Mouse (Mus musculus) spleen, postnatal 0 days (tissue): ENCODE results near the gene Asap3. TPM values are rescaled to one million over a fixed set of nuclear protein-coding genes. Genes with fewer than 3 reads are reported as not detected.

Source experiments
- polyA plus RNA-seq: library from polyadenylated mRNA; unstranded; fragments of >200 nt; fragmentation: Nextera tagmentation; extraction: Ambion mirVana; gene quantifications from 2 replicates; pipeline ENCODE4 v1.2.1, GENCODE M21; 2015

Asap3 gene
- polyA plus RNA-seq = 0.73 and 1.0 TPM in 2 replicates

DNA sequence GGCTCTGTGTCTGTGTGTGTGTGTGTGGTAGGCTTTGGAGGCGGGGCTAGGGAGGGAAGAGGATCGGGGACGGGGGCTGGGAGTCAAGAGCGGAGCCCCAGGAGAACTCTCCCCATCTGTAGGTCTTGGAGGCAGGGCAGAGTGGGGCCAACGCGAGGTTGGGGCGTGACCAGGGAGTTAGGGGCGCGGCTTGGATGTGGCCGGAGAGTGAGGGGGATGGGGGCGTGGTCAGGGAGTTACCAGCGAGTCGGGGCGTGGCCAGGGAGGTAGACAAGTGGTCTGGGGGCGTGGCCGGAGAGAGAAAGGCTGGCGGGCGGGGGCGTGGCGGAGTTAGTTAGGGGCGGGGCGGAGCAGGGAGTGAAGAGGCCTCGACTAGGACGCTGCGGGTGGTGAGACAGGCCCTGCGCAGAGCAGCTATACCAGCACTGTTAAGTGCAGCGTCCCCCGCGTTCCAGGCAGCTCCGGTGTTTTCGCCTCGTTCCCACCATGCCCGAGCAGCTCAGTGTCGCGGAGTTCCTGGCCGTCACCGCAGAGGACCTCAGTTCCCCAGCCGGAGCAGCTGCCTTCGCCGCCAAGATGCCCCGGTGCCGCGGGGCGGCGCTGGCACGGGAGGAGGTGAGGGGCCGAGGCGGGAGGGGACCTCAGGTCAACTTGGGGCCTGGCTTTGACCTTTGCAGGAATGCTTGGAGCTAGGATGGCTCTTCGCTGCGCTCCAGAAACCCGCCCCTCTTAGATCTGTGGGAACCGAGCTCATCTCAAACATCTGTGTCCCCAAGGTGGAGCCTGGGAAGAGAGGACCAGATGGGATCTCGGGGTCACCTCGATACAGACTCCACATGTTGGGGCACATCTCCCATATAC is at the start of gene Asap3:
Gene Asap3 (plus strand): TSS at position 333 of the 861 bp plus-strand sequence.

DNA sequence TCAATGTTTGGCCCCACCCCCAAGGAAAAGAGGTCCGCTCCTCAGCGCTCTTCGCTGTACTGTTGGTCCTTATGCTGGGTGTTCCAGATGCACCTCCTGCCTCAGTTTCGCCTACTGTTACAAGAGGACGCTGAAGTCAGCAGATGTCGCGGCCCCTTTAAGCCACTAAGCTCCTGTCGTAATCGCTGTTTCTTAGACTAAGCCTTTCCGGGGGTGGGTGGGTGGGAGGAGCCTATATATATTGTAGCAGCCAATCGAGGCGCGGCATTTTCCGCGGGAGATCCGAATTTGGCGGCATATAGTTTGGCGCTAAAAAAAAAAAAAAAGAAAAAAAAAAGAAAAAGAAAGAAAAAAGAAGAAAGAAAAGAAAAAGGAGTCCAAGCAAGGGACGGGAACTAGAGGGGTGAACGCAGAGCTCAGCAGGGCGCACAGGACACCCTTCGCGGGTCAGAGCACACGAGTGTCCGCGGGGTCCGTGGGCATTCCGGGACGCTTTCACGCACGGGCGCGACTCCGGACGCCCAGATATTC is 34.1 kb upstream of the Asap3 start, which contains the start of gene E2f2:
Gene E2f2 (plus strand): TSS at position 384 of the 531 bp plus-strand sequence.

DNA sequence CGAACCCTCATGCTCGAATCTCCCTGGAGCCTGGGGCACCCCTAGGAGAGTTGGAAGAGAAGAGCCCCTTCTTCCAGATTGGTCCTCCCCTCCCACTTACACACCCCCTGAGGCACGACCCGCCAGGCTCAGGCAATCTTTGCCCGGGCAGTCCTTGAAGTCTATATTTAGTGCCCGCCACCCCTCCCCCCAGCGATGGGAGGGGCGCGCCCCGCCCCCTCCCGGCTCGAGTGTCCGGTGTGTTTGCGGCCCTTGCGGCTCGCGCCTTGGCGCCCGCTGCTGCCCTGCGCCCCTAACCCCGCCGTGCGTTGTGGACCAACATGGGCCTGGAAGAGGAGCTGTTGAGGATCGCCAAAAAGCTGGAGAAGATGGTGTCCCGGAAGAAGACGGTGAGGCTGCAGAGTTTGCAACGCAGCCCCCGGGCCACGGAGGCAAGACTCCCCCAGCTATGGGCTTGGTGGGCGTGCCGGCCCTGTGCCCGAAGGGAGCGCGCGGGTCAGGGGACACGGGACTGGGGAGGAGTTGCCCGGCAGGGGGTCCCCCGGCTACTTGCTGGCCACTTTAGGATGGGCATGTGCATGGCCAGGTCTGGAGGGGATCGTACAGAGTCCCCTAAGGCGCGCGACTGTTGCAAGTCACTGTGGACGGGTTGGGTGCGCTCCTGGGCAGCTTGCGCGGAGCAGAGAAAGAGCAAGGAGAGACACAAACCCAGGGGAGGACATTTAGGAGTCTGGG is 41.7 kb downstream of the Asap3 start, which contains the start of gene Tcea3:
Gene Tcea3 (plus strand): TSS at position 1 of the 735 bp plus-strand sequence.

DNA sequence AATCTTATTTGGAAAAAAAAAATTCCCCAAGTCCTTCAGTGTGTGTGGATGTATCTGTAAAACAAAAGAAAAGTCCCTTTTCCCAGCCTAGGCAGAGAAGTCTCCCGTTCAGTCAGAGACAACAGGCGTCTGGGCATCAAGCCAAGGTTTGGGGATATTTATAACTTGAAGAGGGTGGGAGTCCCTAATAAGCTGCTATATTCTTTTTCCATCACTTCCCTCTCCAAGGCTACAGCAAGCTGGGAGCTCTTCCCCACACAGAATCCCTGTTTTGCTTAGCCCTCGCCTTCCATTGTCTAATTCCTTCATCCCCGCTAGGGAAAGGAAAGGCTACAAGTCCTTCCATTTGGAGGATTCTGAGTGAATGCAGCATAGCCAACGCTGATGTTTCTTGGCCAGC is 78.3 kb downstream of the Asap3 start, which contains the start of gene Zfp46:
Gene Zfp46 (plus strand): TSS at position 229 of the 400 bp plus-strand sequence.

Other genes with a start within 250 kb of the Asap3 start
- gene Gale, start 242.6 kb upstream of the Asap3 start, polyA plus RNA-seq = 15.1 and 15.9 TPM in 2 replicates
- gene Lypla2, start 233.7 kb upstream of the Asap3 start, polyA plus RNA-seq = 68.9 and 77.7 TPM in 2 replicates
- gene Pithd1, start 219.1 kb upstream of the Asap3 start, polyA plus RNA-seq = 76.7 and 90.0 TPM in 2 replicates
- gene Eloa, start 184.6 kb upstream of the Asap3 start, polyA plus RNA-seq = 22.0 and 23.2 TPM in 2 replicates
- 401 and 421 TPM in 2 replicates for gene Rpl11, start 152.9 kb upstream of the Asap3 start, polyA plus RNA-seq
- gene Id3, start 62.9 kb upstream of the Asap3 start, polyA plus RNA-seq = 107 and 143 TPM in 2 replicates
- 99.9 and 108 TPM in 2 replicates for gene E2f2, start 34.0 kb upstream of the Asap3 start, polyA plus RNA-seq
- gene Tcea3, start 41.4 kb downstream of the Asap3 start, polyA plus RNA-seq = 3.3 and 3.7 TPM in 2 replicates
- 5.1 and 6.6 TPM in 2 replicates for gene Zfp46, start 78.3 kb downstream of the Asap3 start, polyA plus RNA-seq
- 74.2 and 83.2 TPM in 2 replicates for gene Hnrnpr, start 104.6 kb downstream of the Asap3 start, polyA plus RNA-seq
- gene Htr1d, start 217.2 kb downstream of the Asap3 start, polyA plus RNA-seq = not detected in 2 replicates